Mouse (Mus musculus): ENCODE measurements at regions not wholly inside any gene's neighbourhood (a gene's known extent, or its start where the extent isn't known, plus 50 kb on each side); places are given as distances from the start of the nearest gene placed in this dataset.
"Not testable (repeated sequence)": the region's sequence is repeated elsewhere in the genome, so short reads cannot be mapped to it uniquely, and the experiment has no call there.

DNA sequence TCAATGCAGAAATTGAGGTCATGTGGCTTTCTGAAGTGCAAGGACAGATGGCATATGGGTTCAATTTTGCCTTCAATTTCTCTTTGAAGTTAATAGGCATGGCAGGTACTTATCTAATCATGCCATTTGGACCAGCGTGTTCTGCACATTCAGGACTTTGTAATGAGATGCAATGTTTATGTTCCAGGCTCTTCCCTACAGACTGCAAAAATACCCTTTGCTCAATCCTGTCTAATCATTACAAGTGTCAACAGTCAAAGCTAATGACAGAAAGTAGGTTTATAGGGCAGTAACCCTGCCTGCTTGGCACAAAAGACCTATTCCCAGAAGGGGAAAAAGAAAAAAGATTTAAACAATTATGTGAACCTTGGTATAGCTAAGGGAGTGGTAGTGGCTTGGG lies 96.5 kb downstream of the Gm5426 start:
- no peak for DNase-seq (ENCODE audit: low read depth, low spot score)
- no peaks in the 10 kb centered on the region for H3K36me3 ChIP-seq (ENCODE audit: control insufficient read depth, insufficient read depth, low read length, poor library complexity, severe bottlenecking)
- no peak overlapping the region for H3K27ac ChIP-seq (ENCODE audit: insufficient read depth, low read depth, low read length, poor library complexity, severe bottlenecking)
- H3K9ac ChIP-seq (ENCODE audit: insufficient read depth, low read depth, low read length, poor library complexity, severe bottlenecking), result no peak overlapping the region
- in situ Hi-C loops (cut with MboI; ENCODE audit: low sequenced_read_pairs in 2 of 2, unreplicated experiment in 2 of 2), result no loop called here
- no peak overlapping the region for H3K4me3 ChIP-seq (ENCODE audit: insufficient read depth in 1 of 2, low read depth in 1 of 2, low read length in 2 of 2, poor library complexity in 1 of 2, severe bottlenecking in 1 of 2)
- peaks cover 0 to 6% of the 10 kb centered on the region in 2 experiments; a peak in 1 of 4 replicates for H3K4me1 ChIP-seq (ENCODE audit: control insufficient read depth in 2 of 2, insufficient read depth in 2 of 2, low read length in 2 of 2, poor library complexity in 1 of 2)
- no peak for TF ChIP-seq CHD2 (IDR thresholded peaks at IDR 0.05; ENCODE audit: low read depth, low read length)
- no peak for TF ChIP-seq HCFC1 (IDR thresholded peaks at IDR 0.05; ENCODE audit: borderline replicate concordance, insufficient read depth, low read length)
- no peak for TF ChIP-seq MAFK (IDR thresholded peaks at IDR 0.05; ENCODE audit: insufficient read depth, low read depth, low read length)
- no peak for TF ChIP-seq ZNF384 (IDR thresholded peaks at IDR 0.05; ENCODE audit: low read depth, low read length)
- no peak for TF ChIP-seq ZC3H11A (IDR thresholded peaks at IDR 0.05; ENCODE audit: borderline replicate concordance, low read depth, low read length)
- no peaks in the 10 kb centered on the region for H3K9me3 ChIP-seq (ENCODE audit: control insufficient read depth, insufficient read depth, low read depth, low read length)

- Histone ChIP-seq H3K4me1 (ENCODE audit: control insufficient read depth in 2 of 2, insufficient read depth in 2 of 2, low read length in 2 of 2, poor library complexity in 1 of 2) (peaks cover 0 to 6% of the 10 kb centered on the region in 2 experiments; a peak in 1 of 4 replicates), H3K4me3 (ENCODE audit: insufficient read depth in 1 of 2, low read depth in 1 of 2, low read length in 2 of 2, poor library complexity in 1 of 2, severe bottlenecking in 1 of 2) (no peak overlapping the region), H3K9me3 (ENCODE audit: control insufficient read depth, insufficient read depth, low read depth, low read length) (no peaks in the 10 kb centered on the region), H3K36me3 (ENCODE audit: control insufficient read depth, insufficient read depth, low read length, poor library complexity, severe bottlenecking) (no peaks in the 10 kb centered on the region), H3K27ac (ENCODE audit: insufficient read depth, low read depth, low read length, poor library complexity, severe bottlenecking) (no peak overlapping the region), H3K9ac (ENCODE audit: insufficient read depth, low read depth, low read length, poor library complexity, severe bottlenecking) (no peak overlapping the region)
- TF ChIP-seq CHD2 (IDR thresholded peaks at IDR 0.05; ENCODE audit: low read depth, low read length) (no peak), ZNF384 (IDR thresholded peaks at IDR 0.05; ENCODE audit: low read depth, low read length) (peak; percentile 90), HCFC1 (IDR thresholded peaks at IDR 0.05; ENCODE audit: borderline replicate concordance, insufficient read depth, low read length) (no peak), ZC3H11A (IDR thresholded peaks at IDR 0.05; ENCODE audit: borderline replicate concordance, low read depth, low read length) (no peak)
- in situ Hi-C loops (cut with MboI; ENCODE audit: low sequenced_read_pairs in 2 of 2, unreplicated experiment in 2 of 2), result no loop called here
- no peak for DNase-seq (ENCODE audit: low read depth, low spot score)
These were observed 98.4 kb downstream of the Gm5426 start for GRCm38 (mm10) chr10:96234564-96235412.

GRCm38 (mm10) chr10:96236031-96236430 lies 99.6 kb downstream of the Gm5426 start:
- H3K27ac ChIP-seq (ENCODE audit: insufficient read depth, low read depth, low read length, poor library complexity, severe bottlenecking); H3K4me3 ChIP-seq (ENCODE audit: insufficient read depth in 1 of 2, low read depth in 1 of 2, low read length in 2 of 2, poor library complexity in 1 of 2, severe bottlenecking in 1 of 2); H3K36me3 ChIP-seq (ENCODE audit: control insufficient read depth, insufficient read depth, low read length, poor library complexity, severe bottlenecking); H3K9me3 ChIP-seq (ENCODE audit: control insufficient read depth, insufficient read depth, low read depth, low read length); DNase-seq (ENCODE audit: low read depth, low spot score); H3K4me1 ChIP-seq (ENCODE audit: control insufficient read depth in 2 of 2, insufficient read depth in 2 of 2, low read length in 2 of 2, poor library complexity in 1 of 2); H3K9ac ChIP-seq (ENCODE audit: insufficient read depth, low read depth, low read length, poor library complexity, severe bottlenecking); in situ Hi-C loops (cut with MboI; ENCODE audit: low sequenced_read_pairs in 2 of 2, unreplicated experiment in 2 of 2): not testable (repeated sequence)

- in situ Hi-C loops (cut with MboI; ENCODE audit: low sequenced_read_pairs in 2 of 2, unreplicated experiment in 2 of 2), result no loop called here
- DNase-seq (ENCODE audit: low read depth, low spot score), result no peak
These were observed 100.5 kb downstream of the Gm5426 start for GRCm38 (mm10) chr10:96236777-96237373.

More at GRCm38 (mm10) chr10:96236777-96237373, 100.5 kb downstream of the Gm5426 start:
- no peak overlapping the region for H3K9ac ChIP-seq (ENCODE audit: insufficient read depth, low read depth, low read length, poor library complexity, severe bottlenecking)
- no peaks in the 10 kb centered on the region for H3K9me3 ChIP-seq (ENCODE audit: control insufficient read depth, insufficient read depth, low read depth, low read length)
- peaks cover 0 to 6% of the 10 kb centered on the region in 2 experiments; a peak in 1 of 4 replicates for H3K4me1 ChIP-seq (ENCODE audit: control insufficient read depth in 2 of 2, insufficient read depth in 2 of 2, low read length in 2 of 2, poor library complexity in 1 of 2)
- TF ChIP-seq MAFK (IDR thresholded peaks at IDR 0.05; ENCODE audit: insufficient read depth, low read depth, low read length), result no peak
- no peak for TF ChIP-seq CHD2 (IDR thresholded peaks at IDR 0.05; ENCODE audit: low read depth, low read length)
- TF ChIP-seq HCFC1 (IDR thresholded peaks at IDR 0.05; ENCODE audit: borderline replicate concordance, insufficient read depth, low read length), result no peak
- TF ChIP-seq ZC3H11A (IDR thresholded peaks at IDR 0.05; ENCODE audit: borderline replicate concordance, low read depth, low read length), result no peak
- no peak for TF ChIP-seq ZNF384 (IDR thresholded peaks at IDR 0.05; ENCODE audit: low read depth, low read length)
- H3K36me3 ChIP-seq (ENCODE audit: control insufficient read depth, insufficient read depth, low read length, poor library complexity, severe bottlenecking), result no peaks in the 10 kb centered on the region
- no peak overlapping the region for H3K4me3 ChIP-seq (ENCODE audit: insufficient read depth in 1 of 2, low read depth in 1 of 2, low read length in 2 of 2, poor library complexity in 1 of 2, severe bottlenecking in 1 of 2)
- H3K27ac ChIP-seq (ENCODE audit: insufficient read depth, low read depth, low read length, poor library complexity, severe bottlenecking), result no peak overlapping the region

Data from ES-E14 (cell line).